Mouse (Mus musculus) spleen, adult 2 months (tissue): ENCODE measurements around the gene B3gnt4. TPM values are rescaled to one million over a fixed set of nuclear protein-coding genes. Genes with fewer than 3 reads are reported as not detected.
"Not testable (repeated sequence)": the region's sequence is repeated elsewhere in the genome, so short reads cannot be mapped to it uniquely, and the experiment has no call there.

Experiments
- DNase-seq, 2 experiments: peaks; one replicate each; pipeline versions ENCODE4 v3.0.0 to v3.0.0-alpha.2; 2012 to 2021; ENCODE audit warnings: low spot score in 2 of 2, low read depth in 1 of 2
- H3K27ac ChIP-seq: fragments of 200-500 bp; 2 replicates; pipeline ENCODE4 v1.5.1; 2012; ENCODE audit warnings: low read length, inconsistent platforms; ENCODE audit not compliant: insufficient read depth
- H3K27me3 ChIP-seq: fragments of 200-500 bp; 2 replicates; pipeline ENCODE4 v1.6.1; 2012; ENCODE audit warnings: mild to moderate bottlenecking, moderate library complexity, low read length, inconsistent platforms; ENCODE audit not compliant: control insufficient read depth, insufficient read depth
- H3K36me3 ChIP-seq: fragments of 200-500 bp; 2 replicates; pipeline ENCODE4 v1.6.1; 2012; ENCODE audit warnings: mild to moderate bottlenecking, low read length, inconsistent platforms; ENCODE audit not compliant: control insufficient read depth, insufficient read depth
- H3K4me1 ChIP-seq: fragments of 200-500 bp; 2 replicates; pipeline ENCODE4 v1.6.1; 2011; ENCODE audit warnings: inconsistent platforms; ENCODE audit not compliant: control insufficient read depth, insufficient read depth, insufficient read length
- H3K4me3 ChIP-seq: fragments of 200-500 bp; 2 replicates; pipeline ENCODE4 v1.5.1; 2011; ENCODE audit warnings: mild to moderate bottlenecking, inconsistent platforms; ENCODE audit not compliant: insufficient read depth, insufficient read length; ENCODE audit errors: extremely low read depth
- CTCF ChIP-seq: fragments of 200-500 bp; IDR thresholded peaks from 2 replicates; pipeline ENCODE4 v1.5.1; 2011; ENCODE audit warnings: mild to moderate bottlenecking, inconsistent platforms; ENCODE audit not compliant: insufficient read depth, insufficient read length, insufficient replicate concordance; ENCODE audit errors: extremely low read depth
- POLR2A ChIP-seq: fragments of 200-500 bp; IDR thresholded peaks from 2 replicates; pipeline ENCODE4 v1.6.1; 2011; ENCODE audit warnings: low read depth, low read length, inconsistent platforms
- WGBS: fragments of 180-500 bp; shearing (Covaris S2); methylation state at CpG from one replicate; pipeline ENCODE4 v1.1.7; 2018; 5-methylcytosine and 5-hydroxymethylcytosine counted together
- polyA plus RNA-seq: library from polyadenylated mRNA; depleted of rRNA; stranded (reverse); fragments of >200 nt; gene quantifications from 2 replicates; pipeline ENCODE4 v1.2.3, GENCODE M21; 2012

The B3gnt4 gene
- polyA plus RNA-seq, 1 experiment: 0.05 TPM

- TF ChIP-seq CTCF (no peak), POLR2A (no peak)
- 20% methylated on average over 25 of the region's 25 CpGs for WGBS
- H3K27me3 ChIP-seq: no peaks in the 10 kb centered on the region
- H3K27ac ChIP-seq: no peak within 1 kb of the TSS
- no peak within 1 kb of the TSS for H3K4me3 ChIP-seq
- DNase-seq: no peak
- no peaks in the 10 kb centered on the region for H3K4me1 ChIP-seq
- H3K36me3 ChIP-seq: no peaks in the 10 kb centered on the region
Observed at GRCm38 (mm10) chr5:123489112-123489785, 21.0 kb upstream of the B3gnt4 start, which contains the start of the genes Lrrc43 and Il31. TSS of gene Lrrc43 (plus strand) at chr5:123489305. TSS of gene Il31 (minus strand) at chr5:123489489.

- no peaks in the 10 kb centered on the region for H3K27me3 ChIP-seq
- H3K27ac ChIP-seq: no peak overlapping the region
- WGBS: 62% methylated on average over 9 of the region's 9 CpGs
- H3K36me3 ChIP-seq: no peaks in the 10 kb centered on the region
- DNase-seq: no peak
- TF ChIP-seq CTCF: no peak
- no peak overlapping the region for H3K4me3 ChIP-seq
- H3K4me1 ChIP-seq: no peaks in the 10 kb centered on the region
Observed at GRCm38 (mm10) chr5:123489935-123490334, 20.3 kb upstream of the B3gnt4 start.

GRCm38 (mm10) chr5:123499717-123500116 lies 10.5 kb upstream of the B3gnt4 start:
- Histone ChIP-seq H3K27ac (no peak overlapping the region), H3K4me1 (peaks cover 4% of the 10 kb centered on the region; the same call in 1 of the 2 replicates), H3K4me3 (no peak overlapping the region), H3K27me3 (no peaks in the 10 kb centered on the region), H3K36me3 (no peaks in the 10 kb centered on the region)
- TF ChIP-seq CTCF: peak; percentile 31; the same call in 1 of the 2 replicates
- no peak for TF ChIP-seq POLR2A
- DNase-seq: peak in 1 of 2 experiments; percentile 39
- WGBS: 46% methylated on average over 4 of the region's 4 CpGs

- Histone ChIP-seq H3K36me3 (no peaks in the 10 kb centered on the region), H3K27me3 (no peaks in the 10 kb centered on the region), H3K4me3 (no peak overlapping the region), H3K4me1 (peaks cover 4% of the 10 kb centered on the region; the same call in 1 of the 2 replicates), H3K27ac (no peak overlapping the region)
- 32% methylated on average over 4 of the region's 4 CpGs for WGBS
- DNase-seq: no peak
- TF ChIP-seq CTCF: no peak
- no peak for TF ChIP-seq POLR2A
Observed at GRCm38 (mm10) chr5:123501973-123502372, 8.3 kb upstream of the B3gnt4 start.

- Histone ChIP-seq H3K27me3 (peaks cover 6% of the 10 kb centered on the region), H3K27ac (no peak overlapping the region), H3K4me1 (peaks cover 6% of the 10 kb centered on the region; the same call in 1 of the 2 replicates), H3K36me3 (no peaks in the 10 kb centered on the region; the same call in 1 of the 2 replicates), H3K4me3 (peak overlapping the region; percentile 47; the same call in 1 of the 2 replicates)
- WGBS: 2% methylated on average over 59 of the region's 59 CpGs
- DNase-seq: peak; percentile 32 to 46
- TF ChIP-seq POLR2A (no peak), CTCF (no peak)
Observed at GRCm38 (mm10) chr5:123507936-123508723, 2.1 kb upstream of the B3gnt4 start.

GRCm38 (mm10) chr5:123508921-123509320 lies 1.3 kb upstream of the B3gnt4 start:
- DNase-seq: no peak
- Histone ChIP-seq H3K4me1 (peaks cover 6% of the 10 kb centered on the region; the same call in 1 of the 2 replicates), H3K27me3 (peaks cover 6% of the 10 kb centered on the region), H3K4me3 (peak overlapping the region; percentile 47; the same call in 1 of the 2 replicates), H3K27ac (no peak overlapping the region), H3K36me3 (no peaks in the 10 kb centered on the region; the same call in 1 of the 2 replicates)
- no peak for TF ChIP-seq POLR2A
- no peak for TF ChIP-seq CTCF
- 19% methylated on average over 12 of the region's 12 CpGs for WGBS

GRCm38 (mm10) chr5:123511426-123511825 lies 1.2 kb downstream of the B3gnt4 start:
- H3K36me3 ChIP-seq, H3K4me1 ChIP-seq, H3K27ac ChIP-seq, DNase-seq, H3K27me3 ChIP-seq, H3K4me3 ChIP-seq: not testable (repeated sequence)
- 77% methylated on average over 3 of the region's 3 CpGs for WGBS
